Mouse (Mus musculus) liver, embryonic 13.5 days (tissue): ENCODE measurements at regions not wholly inside any gene's neighbourhood (a gene's known extent, or its start where the extent isn't known, plus 50 kb on each side); places are given as distances from the start of the nearest gene placed in this dataset.

Experiments used
- ATAC-seq: fragments of 200-750 bp; cut with Nextera tagmentation; 2 replicates; pipeline ENCODE4 v1.8.0; 2017; ENCODE audit warnings: low read depth, mild to moderate bottlenecking, moderate number of reproducible peaks, moderate library complexity
- DNase-seq: peaks from one replicate; pipeline ENCODE4 v3.0.0; 2022
- H3K27ac ChIP-seq: fragments of 300-500 bp; sonication (generic); 2 replicates; pipeline ENCODE4 v1.5.1; 2015; ENCODE audit warnings: moderate library complexity, mild to moderate bottlenecking, inconsistent platforms
- H3K27me3 ChIP-seq: fragments of 300-500 bp; sonication (generic); 2 replicates; pipeline ENCODE4 v1.6.1; 2015; ENCODE audit warnings: mild to moderate bottlenecking, inconsistent platforms
- H3K36me3 ChIP-seq: fragments of 300-500 bp; sonication (generic); 2 replicates; pipeline ENCODE4 v1.6.1; 2015; ENCODE audit warnings: mild to moderate bottlenecking, inconsistent platforms
- H3K4me1 ChIP-seq: fragments of 300-500 bp; sonication (generic); replicated peaks from 2 replicates; pipeline ENCODE4 v1.6.1; 2015; ENCODE audit warnings: inconsistent platforms
- H3K4me2 ChIP-seq: fragments of 300-500 bp; sonication (generic); 2 replicates; pipeline ENCODE4 v1.6.1; 2015; ENCODE audit warnings: inconsistent platforms, mild to moderate bottlenecking, moderate library complexity
- H3K4me3 ChIP-seq: fragments of 300-500 bp; sonication (generic); replicated peaks from 2 replicates; pipeline ENCODE4 v1.5.1; 2015; ENCODE audit warnings: mild to moderate bottlenecking, inconsistent platforms
- H3K9ac ChIP-seq: fragments of 300-500 bp; sonication (generic); 2 replicates; pipeline ENCODE4 v1.6.1; 2015; ENCODE audit warnings: mild to moderate bottlenecking, inconsistent platforms
- H3K9me3 ChIP-seq: fragments of 300-500 bp; sonication (generic); replicated peaks from 2 replicates; pipeline ENCODE4 v1.6.1; 2016; ENCODE audit warnings: inconsistent platforms
- WGBS: fragments of 180-500 bp; shearing (Covaris S2); methylation state at CpG from one replicate; pipeline ENCODE4 v1.1.7; 2015; ENCODE audit not compliant: insufficient replicate concordance; 5-methylcytosine and 5-hydroxymethylcytosine counted together

GRCm38 (mm10) chr9:116464626-116465025 lies 289.5 kb upstream of the Tgfbr2 start:
- H3K9ac ChIP-seq: no peak overlapping the region
- WGBS: 39% methylated on average over 2 of the region's 2 CpGs

GRCm38 (mm10) chr9:116462232-116462631 lies 287.1 kb upstream of the Tgfbr2 start:
- Histone ChIP-seq H3K27ac (no peak overlapping the region), H3K4me2 (no peak overlapping the region), H3K4me3 (no peak overlapping the region), H3K4me1 (no peaks in the 10 kb centered on the region), H3K9ac (no peak overlapping the region), H3K27me3 (no peaks in the 10 kb centered on the region), H3K36me3 (no peaks in the 10 kb centered on the region), H3K9me3 (no peaks in the 10 kb centered on the region)
- no peak for ATAC-seq
- 48% methylated on average over 2 of the region's 2 CpGs for WGBS
- DNase-seq: no peak

More at GRCm38 (mm10) chr9:116464626-116465025, 289.5 kb upstream of the Tgfbr2 start:
- no peak overlapping the region for H3K4me3 ChIP-seq
- no peaks in the 10 kb centered on the region for H3K27me3 ChIP-seq
- H3K4me1 ChIP-seq: no peaks in the 10 kb centered on the region
- no peak overlapping the region for H3K27ac ChIP-seq
- H3K4me2 ChIP-seq: no peak overlapping the region
- no peak for DNase-seq
- no peak for ATAC-seq
- H3K9me3 ChIP-seq: no peaks in the 10 kb centered on the region
- H3K36me3 ChIP-seq: no peaks in the 10 kb centered on the region

GRCm38 (mm10) chr9:116460022-116460421 lies 284.9 kb upstream of the Tgfbr2 start:
- DNase-seq: no peak
- H3K36me3 ChIP-seq: no peaks in the 10 kb centered on the region
- H3K27me3 ChIP-seq: no peaks in the 10 kb centered on the region
- H3K4me1 ChIP-seq: no peaks in the 10 kb centered on the region
- 46% methylated on average over 2 of the region's 2 CpGs for WGBS
- no peak overlapping the region for H3K9ac ChIP-seq
- ATAC-seq: no peak
- H3K4me3 ChIP-seq: no peak overlapping the region
- no peak overlapping the region for H3K27ac ChIP-seq
- no peak overlapping the region for H3K4me2 ChIP-seq
- H3K9me3 ChIP-seq: no peaks in the 10 kb centered on the region

- H3K27ac ChIP-seq: no peak overlapping the region
- H3K4me2 ChIP-seq: no peak overlapping the region
- DNase-seq: no peak
- H3K27me3 ChIP-seq: no peaks in the 10 kb centered on the region
- H3K4me3 ChIP-seq: no peak overlapping the region
- no peaks in the 10 kb centered on the region for H3K9me3 ChIP-seq
- H3K9ac ChIP-seq: no peak overlapping the region
- WGBS: 69% methylated on average over 4 of the region's 4 CpGs
- no peak for ATAC-seq
- H3K4me1 ChIP-seq: no peaks in the 10 kb centered on the region
- no peaks in the 10 kb centered on the region for H3K36me3 ChIP-seq
Observed at GRCm38 (mm10) chr9:116452050-116452449, 276.9 kb upstream of the Tgfbr2 start.

- no peak overlapping the region for H3K9ac ChIP-seq
- H3K27ac ChIP-seq: no peak overlapping the region
- 73% methylated on average over 4 of the region's 4 CpGs for WGBS
- H3K9me3 ChIP-seq: no peaks in the 10 kb centered on the region
- no peaks in the 10 kb centered on the region for H3K4me1 ChIP-seq
- H3K4me3 ChIP-seq: no peak overlapping the region
- DNase-seq (no peak), ATAC-seq (no peak)
- no peak overlapping the region for H3K4me2 ChIP-seq
- no peaks in the 10 kb centered on the region for H3K36me3 ChIP-seq
- no peaks in the 10 kb centered on the region for H3K27me3 ChIP-seq
Observed at GRCm38 (mm10) chr9:116450829-116451228, 275.7 kb upstream of the Tgfbr2 start.

GRCm38 (mm10) chr9:116447734-116448133 lies 272.6 kb upstream of the Tgfbr2 start:
- Histone ChIP-seq H3K27me3 (no peaks in the 10 kb centered on the region), H3K4me3 (no peak overlapping the region), H3K36me3 (no peaks in the 10 kb centered on the region), H3K9me3 (no peaks in the 10 kb centered on the region), H3K27ac (no peak overlapping the region), H3K9ac (no peak overlapping the region), H3K4me1 (no peaks in the 10 kb centered on the region), H3K4me2 (no peak overlapping the region)
- DNase-seq (no peak), ATAC-seq (no peak)
- WGBS: 67% methylated on average over 6 of the region's 6 CpGs

GRCm38 (mm10) chr9:116438580-116438979 lies 263.4 kb upstream of the Tgfbr2 start:
- H3K4me2 ChIP-seq: no peak overlapping the region
- H3K27ac ChIP-seq: no peak overlapping the region
- ATAC-seq: no peak
- no peak overlapping the region for H3K9ac ChIP-seq
- no peaks in the 10 kb centered on the region for H3K36me3 ChIP-seq
- H3K4me3 ChIP-seq: no peak overlapping the region
- no peaks in the 10 kb centered on the region for H3K4me1 ChIP-seq
- WGBS: 55% methylated on average over 1 of the region's 1 CpGs
- H3K9me3 ChIP-seq: no peaks in the 10 kb centered on the region
- no peaks in the 10 kb centered on the region for H3K27me3 ChIP-seq
- DNase-seq: no peak

GRCm38 (mm10) chr9:116434414-116434813 lies 259.3 kb upstream of the Tgfbr2 start:
- Histone ChIP-seq H3K4me3 (no peak overlapping the region), H3K4me2 (no peak overlapping the region), H3K9ac (no peak overlapping the region), H3K9me3 (no peaks in the 10 kb centered on the region), H3K36me3 (no peaks in the 10 kb centered on the region), H3K27ac (no peak overlapping the region), H3K27me3 (no peaks in the 10 kb centered on the region), H3K4me1 (no peaks in the 10 kb centered on the region)
- no peak for DNase-seq
- WGBS: 55% methylated on average over 1 of the region's 1 CpGs
- no peak for ATAC-seq

GRCm38 (mm10) chr9:116429061-116429460 lies 253.9 kb upstream of the Tgfbr2 start:
- 69% methylated on average over 4 of the region's 4 CpGs for WGBS
- ATAC-seq: no peak

GRCm38 (mm10) chr9:116428475-116428874 lies 253.3 kb upstream of the Tgfbr2 start:
- no peaks in the 10 kb centered on the region for H3K36me3 ChIP-seq
- ATAC-seq (no peak), DNase-seq (no peak)
- H3K9ac ChIP-seq: no peak overlapping the region
- no peaks in the 10 kb centered on the region for H3K4me1 ChIP-seq
- no peak overlapping the region for H3K4me3 ChIP-seq
- no peaks in the 10 kb centered on the region for H3K27me3 ChIP-seq
- 71% methylated on average over 6 of the region's 6 CpGs for WGBS
- H3K27ac ChIP-seq: no peak overlapping the region
- no peak overlapping the region for H3K4me2 ChIP-seq
- no peaks in the 10 kb centered on the region for H3K9me3 ChIP-seq

More at GRCm38 (mm10) chr9:116429061-116429460, 253.9 kb upstream of the Tgfbr2 start:
- no peak for DNase-seq
- H3K36me3 ChIP-seq: no peaks in the 10 kb centered on the region
- H3K4me1 ChIP-seq: no peaks in the 10 kb centered on the region
- H3K27ac ChIP-seq: no peak overlapping the region
- no peak overlapping the region for H3K9ac ChIP-seq
- H3K4me3 ChIP-seq: no peak overlapping the region
- H3K9me3 ChIP-seq: no peaks in the 10 kb centered on the region
- H3K4me2 ChIP-seq: no peak overlapping the region
- no peaks in the 10 kb centered on the region for H3K27me3 ChIP-seq

- Histone ChIP-seq H3K36me3 (no peaks in the 10 kb centered on the region), H3K4me2 (no peak overlapping the region), H3K9ac (no peak overlapping the region), H3K4me3 (no peak overlapping the region), H3K27ac (no peak overlapping the region), H3K27me3 (no peaks in the 10 kb centered on the region), H3K9me3 (no peaks in the 10 kb centered on the region), H3K4me1 (no peaks in the 10 kb centered on the region)
- no peak for ATAC-seq
- 36% methylated on average over 6 of the region's 6 CpGs for WGBS
- DNase-seq: no peak
Observed at GRCm38 (mm10) chr9:116427278-116427677, 252.1 kb upstream of the Tgfbr2 start.

- peak; percentile 20 for DNase-seq
- no peaks in the 10 kb centered on the region for H3K36me3 ChIP-seq
- 42% methylated on average over 19 of the region's 19 CpGs for WGBS
Observed at GRCm38 (mm10) chr9:116426269-116426999, 251.3 kb upstream of the Tgfbr2 start.

More at GRCm38 (mm10) chr9:116426269-116426999, 251.3 kb upstream of the Tgfbr2 start:
- Histone ChIP-seq H3K9ac (no peak overlapping the region), H3K4me3 (no peak overlapping the region), H3K9me3 (no peaks in the 10 kb centered on the region), H3K4me1 (no peaks in the 10 kb centered on the region), H3K4me2 (no peak overlapping the region), H3K27ac (no peak overlapping the region), H3K27me3 (no peaks in the 10 kb centered on the region)
- ATAC-seq: no peak
